Mouse (Mus musculus) gastrocnemius, postnatal 10 days (tissue): ENCODE data around the gene Ip6k1. TPM values are rescaled to one million over a fixed set of nuclear protein-coding genes. Genes with fewer than 3 reads are reported as not detected.

Experiments used
- DNase-seq: peaks from one replicate; pipeline ENCODE4 v3.0.0; 2021; ENCODE audit warnings: mixed read lengths
- total RNA-seq, 2 experiments: library from RNA; stranded (reverse); gene quantifications; 2 replicates each; pipeline ENCODE4 v1.2.3; 2021

Ip6k1 gene
- total RNA-seq, 2 experiments from 2014 or later, result 38.9 to 42.9 TPM

DNA sequence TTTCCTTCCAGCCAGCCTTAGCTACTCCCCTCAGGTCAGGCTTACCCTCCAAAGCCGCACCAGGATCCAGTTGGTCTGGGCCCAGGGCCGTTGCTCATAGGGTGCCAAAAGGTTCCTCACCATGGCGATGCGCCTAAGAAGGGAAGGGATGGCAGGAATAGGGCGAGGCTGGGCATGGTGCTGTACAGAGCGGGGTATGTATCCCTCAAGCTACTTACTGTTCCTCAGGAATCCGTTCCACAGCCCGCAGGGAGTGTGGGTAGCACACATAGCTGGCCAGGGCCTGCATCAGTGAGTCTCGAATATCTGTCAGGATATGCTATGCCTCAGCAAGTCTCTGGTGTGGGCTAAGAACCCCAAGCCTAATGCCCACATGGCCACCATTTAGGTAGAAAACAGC, 56.0 kb downstream of the Ip6k1 start:
- peak; percentile 9 for DNase-seq

GRCm38 (mm10) chr9:108062142-108062541, 59.8 kb downstream of the Ip6k1 start:
- no peak for DNase-seq

DNA sequence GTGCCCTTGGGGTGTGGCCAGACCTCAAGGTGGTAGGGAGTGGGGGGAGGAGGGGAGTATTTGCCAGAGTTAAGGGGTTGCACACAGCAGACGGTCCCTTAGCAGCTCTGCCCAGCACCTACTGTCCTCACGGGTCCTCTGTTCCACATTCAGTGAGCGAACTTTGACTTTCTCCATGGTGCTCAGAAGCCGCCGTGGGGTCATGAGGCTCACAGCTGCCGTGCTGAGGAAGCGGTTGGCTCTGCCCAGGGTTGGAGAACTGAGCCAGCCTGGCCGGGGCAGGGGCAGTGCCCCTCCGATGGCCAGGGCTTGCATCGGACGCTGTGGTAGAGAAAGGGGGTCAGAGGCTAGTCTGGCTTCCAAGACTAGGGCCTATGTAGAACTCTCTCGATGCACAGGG, 61.1 kb downstream of the Ip6k1 start:
- DNase-seq, result no peak

DNA sequence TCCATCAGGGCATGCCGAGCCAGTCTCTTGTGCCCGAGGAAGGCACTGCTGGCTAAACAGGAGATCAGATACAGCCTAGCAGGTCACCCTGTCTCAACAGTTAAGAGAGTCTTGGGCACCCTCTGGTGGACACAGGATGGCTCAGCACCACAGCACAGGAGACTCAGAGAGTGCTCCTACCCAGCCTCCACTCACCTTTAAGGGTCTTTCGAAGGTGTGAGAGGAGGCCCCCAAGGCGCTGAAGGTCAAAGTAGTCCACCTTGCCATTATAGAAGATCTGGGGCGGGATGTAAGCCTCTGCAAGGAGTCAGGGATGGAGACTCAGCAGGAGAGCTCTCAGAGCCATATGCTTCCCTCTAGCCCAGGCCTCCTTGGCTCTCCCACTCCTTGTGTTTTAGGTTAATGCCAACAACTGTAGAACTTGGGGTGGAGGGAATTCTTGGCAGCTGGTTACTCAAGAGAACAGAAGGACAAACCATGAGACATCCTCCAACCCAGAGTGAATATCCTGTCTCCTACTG, 63.2 kb downstream of the Ip6k1 start:
- DNase-seq, result peak; percentile 61

GRCm38 (mm10) chr9:108067199-108067598, 64.9 kb downstream of the Ip6k1 start:
- DNase-seq, result no peak

- peak; percentile 85 for DNase-seq
These were observed 65.6 kb downstream of the Ip6k1 start for GRCm38 (mm10) chr9:108067900-108068299.

DNA sequence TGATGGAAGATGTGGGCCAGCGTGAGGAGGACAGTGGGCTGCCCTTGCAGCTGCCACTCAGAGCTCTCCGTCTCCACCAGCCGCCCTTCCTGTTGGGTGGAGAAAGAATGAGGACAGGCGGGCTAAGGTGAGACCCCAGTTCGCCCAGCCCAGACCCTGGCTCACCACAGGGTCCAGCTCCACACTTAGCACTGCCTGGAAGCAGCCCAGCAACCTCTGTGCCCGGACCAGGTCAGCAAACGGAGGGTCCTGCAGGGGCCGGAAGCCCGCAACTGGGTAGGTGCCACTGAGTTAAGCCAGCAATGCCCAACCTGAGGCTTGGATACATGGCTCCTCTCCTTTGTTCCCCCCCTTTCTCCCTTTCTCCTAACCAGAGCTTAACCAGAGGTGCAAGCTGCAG, 66.7 kb downstream of the Ip6k1 start:
- no peak for DNase-seq

- DNase-seq, result no peak
These were observed 67.2 kb downstream of the Ip6k1 start for GRCm38 (mm10) chr9:108069529-108069928.

DNA sequence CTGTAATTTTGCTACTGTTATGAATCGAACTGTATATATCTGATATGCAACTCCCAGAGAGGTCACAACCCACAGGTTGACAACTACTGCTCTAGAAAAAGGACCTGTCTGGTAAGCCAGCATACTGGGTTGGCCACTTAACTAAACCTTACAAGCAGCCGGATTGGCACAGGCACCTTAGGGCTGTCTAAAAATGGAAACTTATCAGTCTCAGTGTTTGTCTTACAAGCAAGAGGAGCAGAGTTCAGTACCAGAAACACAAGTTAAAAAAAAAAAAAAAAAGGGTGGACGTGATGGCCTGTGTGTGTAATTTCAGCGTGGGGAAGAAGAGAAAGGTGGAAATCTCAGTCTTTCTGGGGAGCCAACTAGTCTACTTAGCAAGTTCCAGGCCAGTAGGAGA, 69.5 kb downstream of the Ip6k1 start:
- no peak for DNase-seq

GRCm38 (mm10) chr9:108072481-108072924, 70.2 kb downstream of the Ip6k1 start:
- no peak for DNase-seq

DNA sequence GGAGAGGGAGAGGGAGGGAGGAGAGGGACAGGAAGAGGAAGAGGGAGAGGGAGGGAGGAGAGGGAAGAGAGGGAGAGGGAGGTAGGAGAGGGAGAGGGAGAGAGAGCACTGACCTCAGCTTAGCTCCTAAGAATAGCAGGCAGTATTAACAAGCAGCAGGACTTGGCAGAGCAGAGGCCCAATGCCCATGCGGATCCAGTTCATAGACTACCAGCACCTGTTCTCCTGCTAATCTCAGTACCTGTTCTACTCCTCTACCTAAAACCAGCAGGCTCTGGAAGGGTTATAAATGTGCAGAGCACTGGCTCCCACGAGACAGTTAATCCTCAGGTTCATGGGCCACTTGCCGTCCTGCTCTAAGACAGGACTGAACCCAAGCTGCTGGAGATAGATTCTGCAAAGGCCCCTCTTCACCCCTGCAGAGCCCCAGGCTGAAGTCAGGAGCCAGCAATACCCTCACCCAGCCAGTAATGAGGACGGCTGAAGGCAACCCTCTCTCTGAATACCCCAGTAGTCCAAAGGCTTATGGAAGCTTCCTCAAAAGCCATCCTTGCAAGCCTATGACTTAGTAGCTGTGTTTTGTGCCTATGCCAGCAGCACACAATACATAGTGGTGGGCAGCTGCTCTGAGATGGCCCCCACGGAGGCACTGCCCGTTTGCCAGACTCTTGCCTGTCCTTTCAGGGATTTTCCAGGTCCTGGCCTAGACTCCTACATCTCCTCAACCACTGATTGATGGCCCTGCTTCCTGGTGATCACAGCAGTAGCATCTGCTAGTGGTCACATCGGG, 71.0 kb downstream of the Ip6k1 start:
- no peak for DNase-seq

GRCm38 (mm10) chr9:108080168-108080567, 77.9 kb downstream of the Ip6k1 start, which contains the start of gene Mst1:
Gene Mst1 (plus strand): TSS chr9:108080436.
- DNase-seq, result no peak

- DNase-seq, result no peak
These were observed 80.2 kb downstream of the Ip6k1 start for GRCm38 (mm10) chr9:108082549-108082948.

GRCm38 (mm10) chr9:108082988-108083431, 80.7 kb downstream of the Ip6k1 start, which contains the start of gene Rnf123:
Gene Rnf123 (minus strand): TSS chr9:108083346.
- DNase-seq, result no peak

- no peak for DNase-seq
These were observed 81.3 kb downstream of the Ip6k1 start for GRCm38 (mm10) chr9:108083561-108083960.

- DNase-seq, result no peak
These were observed 83.0 kb downstream of the Ip6k1 start for GRCm38 (mm10) chr9:108085261-108085660.

DNA sequence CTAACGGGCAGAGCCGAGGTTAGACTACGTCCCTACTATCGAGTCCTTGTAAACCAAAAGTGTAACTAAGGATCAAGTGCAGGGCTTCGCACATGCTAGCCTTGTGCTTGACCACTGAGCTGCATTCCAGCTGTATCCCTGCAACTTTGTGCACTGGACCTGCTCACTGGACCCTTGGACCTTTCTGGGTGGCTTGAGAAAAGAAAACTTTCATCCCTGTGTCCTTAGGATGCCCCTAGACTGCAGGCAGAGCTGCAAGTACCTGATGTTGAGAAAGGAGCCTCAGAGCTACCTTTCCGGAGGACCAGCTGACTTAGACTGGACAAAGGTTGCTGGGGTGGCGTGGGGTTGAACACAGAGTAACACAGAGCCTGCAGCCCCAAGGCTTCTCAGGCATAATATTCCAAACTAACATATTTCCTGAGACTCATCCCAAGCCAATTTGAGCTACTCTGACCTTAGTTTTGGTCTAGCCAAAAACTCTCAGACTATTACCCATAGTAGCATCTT, 88.4 kb downstream of the Ip6k1 start:
- no peak for DNase-seq

DNA sequence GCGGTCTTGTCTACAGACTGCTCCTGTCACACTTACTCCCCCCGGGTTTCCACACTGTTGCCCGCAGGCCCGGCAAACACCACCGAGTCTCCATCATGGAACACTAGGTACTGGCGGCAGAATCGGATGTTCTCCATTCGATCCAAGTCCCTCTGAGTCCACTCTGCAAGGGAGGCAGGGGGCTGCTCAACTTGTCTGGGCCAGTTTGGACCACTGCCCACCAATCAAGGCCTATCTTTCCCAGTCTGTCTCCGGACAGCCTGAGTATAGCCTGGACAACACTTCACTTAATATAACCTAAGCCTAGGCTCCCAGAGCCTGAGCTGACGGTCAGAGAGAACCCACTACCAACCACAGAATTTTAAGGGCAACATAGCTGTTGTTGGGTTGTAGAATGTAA, 91.3 kb downstream of the Ip6k1 start:
- no peak for DNase-seq

DNA sequence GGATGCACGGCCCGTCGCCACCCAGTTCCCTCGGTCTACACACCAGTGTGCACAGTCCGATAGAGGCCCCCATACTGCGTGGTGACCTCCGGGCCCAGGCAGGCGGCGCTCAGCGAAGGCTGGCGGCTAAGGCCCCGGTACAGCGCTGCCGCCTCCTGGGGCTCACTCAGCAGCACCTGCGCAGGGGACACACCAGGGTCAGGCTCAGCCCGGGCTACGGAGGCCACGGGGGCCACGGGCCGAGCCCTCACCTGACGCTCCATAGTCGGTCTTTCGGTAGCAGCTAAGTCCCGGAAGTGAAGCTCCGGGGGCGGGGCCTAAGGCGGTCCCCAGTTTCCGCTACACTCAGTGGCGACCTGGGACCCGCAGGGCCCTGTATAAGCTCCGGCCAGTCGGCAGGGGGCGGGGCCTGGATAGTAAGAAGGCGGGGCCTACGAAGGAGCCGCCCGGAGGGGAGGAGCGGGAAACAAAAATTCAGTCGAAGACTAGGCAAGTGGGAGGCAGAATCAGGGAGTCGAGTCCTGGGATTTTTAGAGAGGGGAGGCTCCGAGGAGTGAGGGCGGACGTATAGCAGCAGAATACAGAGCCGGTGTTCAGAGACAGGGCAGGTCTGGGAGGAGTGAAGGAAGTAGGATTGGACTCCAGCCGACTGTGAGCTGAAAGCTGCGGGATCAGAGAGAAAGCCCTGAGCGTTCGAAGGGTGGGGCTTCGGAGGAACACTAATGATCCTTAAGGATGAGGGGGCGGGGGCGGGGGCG, 92.1 kb downstream of the Ip6k1 start, which contains the start of gene Apeh:
Apeh (minus strand) TSS at position 423 of the 758 bp plus-strand sequence.
- peak; percentile 96 for DNase-seq

DNA sequence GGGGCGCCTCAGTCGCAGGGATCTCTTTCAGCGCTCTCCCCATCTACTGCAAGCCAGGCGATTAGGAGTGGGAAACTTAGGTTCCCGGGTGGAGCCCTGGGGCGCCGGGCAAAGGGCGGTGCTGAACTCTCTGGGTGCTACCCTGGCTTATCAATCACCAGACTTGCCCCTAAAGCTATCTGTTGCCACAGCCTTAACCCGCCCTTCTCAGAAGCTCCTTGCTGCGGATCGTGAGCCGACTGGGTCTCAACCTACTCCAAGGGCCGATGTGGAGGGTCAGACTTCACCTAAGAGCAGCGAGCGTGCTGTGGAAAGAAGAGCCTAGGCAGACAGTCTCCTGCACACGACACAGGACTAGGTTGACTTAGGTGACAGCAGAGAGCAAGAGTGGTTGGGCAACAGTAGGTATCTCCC, 92.7 kb downstream of the Ip6k1 start:
- DNase-seq, result no peak

DNA sequence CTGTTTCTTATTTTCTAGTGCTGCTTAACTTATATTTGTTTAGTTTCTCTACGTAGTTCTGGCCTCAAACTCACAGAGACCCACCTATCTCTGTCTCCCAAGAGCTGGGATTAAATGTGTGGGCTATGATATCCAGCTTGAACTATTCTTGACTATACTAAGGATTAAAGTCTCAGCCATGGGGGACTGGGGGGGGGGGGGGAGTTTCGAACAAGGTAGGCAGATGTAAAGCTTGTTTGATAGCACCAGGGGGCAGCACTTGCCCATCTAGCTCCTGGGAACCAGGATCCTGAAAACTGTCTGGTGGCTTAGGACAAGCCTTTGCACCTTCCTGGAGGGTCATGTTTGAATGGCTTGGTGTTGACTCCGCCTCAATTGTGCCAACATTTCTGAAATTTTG, 93.2 kb downstream of the Ip6k1 start:
- DNase-seq, result peak; percentile 66

DNA sequence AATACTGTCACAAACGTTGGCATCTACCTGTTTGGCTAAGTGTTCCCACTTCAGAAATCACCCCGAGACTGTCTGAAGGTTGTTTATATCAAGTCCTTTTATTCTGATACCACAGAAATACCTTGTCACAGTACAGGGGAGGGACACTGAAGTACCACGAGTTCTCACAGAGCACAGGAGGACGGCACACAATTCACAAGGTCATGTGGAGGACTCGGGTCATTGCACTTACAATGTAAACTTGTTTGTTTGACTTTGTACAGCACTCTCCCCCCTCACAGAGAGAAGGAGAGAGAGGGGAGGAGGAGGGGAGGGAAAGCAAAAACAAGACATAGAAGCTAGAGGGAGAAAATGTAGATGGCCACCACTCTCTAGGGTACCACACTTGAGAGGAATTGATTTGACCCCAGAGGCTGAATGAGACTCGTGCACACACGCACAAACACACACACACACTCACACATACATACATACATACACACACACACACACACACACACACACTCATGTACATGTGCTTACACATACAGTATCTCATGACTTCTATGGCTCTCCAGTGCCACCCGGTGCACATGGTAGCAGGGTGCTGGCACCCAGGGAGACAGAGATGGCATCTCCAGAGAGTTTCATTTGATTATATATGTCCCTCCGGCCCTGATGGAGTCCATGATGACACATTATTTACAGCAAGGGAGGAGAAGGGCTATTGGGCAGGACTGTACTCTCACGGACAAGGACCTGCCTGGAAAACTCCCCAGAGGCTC, 93.8 kb downstream of the Ip6k1 start:
- DNase-seq, result no peak
